Mouse (Mus musculus) heart, adult 18-20 months (tissue): Measurements from ENCODE around the gene Zmynd15. TPM values are rescaled to one million over a fixed set of nuclear protein-coding genes. Genes with fewer than 3 reads are reported as not detected.
A peak's percentile ranks its signal among the peaks of the same experiment; 100 is the strongest.
"Not testable (repeated sequence)": the region's sequence is repeated elsewhere in the genome, so short reads cannot be mapped to it uniquely, and the experiment has no call there.

Source experiments
- DNase-seq, 2 experiments: peaks; one replicate each; pipeline ENCODE4 v3.0.0; 2021 to 2022; ENCODE audit warnings: mixed read lengths in 1 of 2
- total RNA-seq, 2 experiments: library from RNA; stranded (reverse); gene quantifications; 2 replicates each; pipeline ENCODE4 v1.2.3; 2021

Zmynd15 gene
- total RNA-seq, 2 experiments from 2014 or later = 1.7 to 2.8 TPM

- no peak for DNase-seq
Measured at GRCm38 (mm10) chr11:70447373-70447772, 11.9 kb upstream of the Zmynd15 start.

- no peak for DNase-seq
Measured at GRCm38 (mm10) chr11:70450926-70451325, 8.3 kb upstream of the Zmynd15 start.

GRCm38 (mm10) chr11:70451797-70452498, 7.3 kb upstream of the Zmynd15 start, which contains the start of gene Med11:
Med11 (plus strand) TSS chr11:70451919.
- DNase-seq = peak; percentile 97 to 99

GRCm38 (mm10) chr11:70453261-70454044, 5.8 kb upstream of the Zmynd15 start:
- DNase-seq = peak; percentile 53 to 57

- DNase-seq = peak; percentile 82 to 83
Measured at GRCm38 (mm10) chr11:70459601-70460101, 418 bp downstream of the Zmynd15 start, which contains the start of gene Cxcl16. Cxcl16 (minus strand) TSS chr11:70459984.

- no peak for DNase-seq
Measured at GRCm38 (mm10) chr11:70463970-70464369, 4.7 kb downstream of the Zmynd15 start.

GRCm38 (mm10) chr11:70465211-70465610, 6.0 kb downstream of the Zmynd15 start:
- DNase-seq = no peak

- DNase-seq = peak; percentile 40 to 61
Measured at GRCm38 (mm10) chr11:70465824-70466223, 6.6 kb downstream of the Zmynd15 start.

GRCm38 (mm10) chr11:70467902-70468619, 8.8 kb downstream of the Zmynd15 start:
- DNase-seq = peak; percentile 50 to 52

GRCm38 (mm10) chr11:70469764-70470163, 10.5 kb downstream of the Zmynd15 start:
- DNase-seq = no peak

GRCm38 (mm10) chr11:70472716-70473115, 13.5 kb downstream of the Zmynd15 start:
- DNase-seq = no peak

- not testable (repeated sequence) for DNase-seq
Measured at GRCm38 (mm10) chr11:70473291-70473690, 14.1 kb downstream of the Zmynd15 start.

GRCm38 (mm10) chr11:70474872-70475534, 15.8 kb downstream of the Zmynd15 start:
- DNase-seq = no peak

GRCm38 (mm10) chr11:70485498-70485897, 26.3 kb downstream of the Zmynd15 start:
- DNase-seq = no peak

- peak; percentile 56 for DNase-seq
Measured at GRCm38 (mm10) chr11:70487816-70488215, 28.6 kb downstream of the Zmynd15 start.

GRCm38 (mm10) chr11:70489138-70489537, 29.9 kb downstream of the Zmynd15 start:
- DNase-seq = peak; percentile 53 to 60

- DNase-seq = peak in 1 of 2 experiments; percentile 65
Measured at GRCm38 (mm10) chr11:70489684-70490083, 30.5 kb downstream of the Zmynd15 start.

GRCm38 (mm10) chr11:70499566-70500475, 40.6 kb downstream of the Zmynd15 start:
- DNase-seq = peak; percentile 34 to 53

GRCm38 (mm10) chr11:70500476-70500812, 41.2 kb downstream of the Zmynd15 start:
- DNase-seq = no peak

GRCm38 (mm10) chr11:70502018-70502417, 42.8 kb downstream of the Zmynd15 start:
- DNase-seq = no peak

- no peak for DNase-seq
Measured at GRCm38 (mm10) chr11:70504970-70505369, 45.7 kb downstream of the Zmynd15 start, which contains the start of gene Tm4sf5. Tm4sf5 (plus strand) TSS chr11:70505244.
